Mouse (Mus musculus): ENCODE results near the gene Gm17655.
A peak's percentile ranks its signal among the peaks of the same experiment; 100 is the strongest.
"Not testable (repeated sequence)": the region's sequence is repeated elsewhere in the genome, so short reads cannot be mapped to it uniquely, and the experiment has no call there.

The Gm17655 gene

GRCm38 (mm10) chr5:110072413-110072812 is at the start of gene Gm17655:
Gene Gm17655 (minus strand): TSS chr5:110072513.
- not testable (repeated sequence) for DNase-seq (ENCODE audit: low spot score)

GRCm38 (mm10) chr5:110109991-110110441 is 37.7 kb upstream of the Gm17655 start, which contains the start of gene Zfp605:
Gene Zfp605 (plus strand): TSS chr5:110110092.
- DNase-seq (ENCODE audit: low spot score) = peak; percentile 89

GRCm38 (mm10) chr5:110108305-110108628 is 36.0 kb upstream of the Gm17655 start:
- peak; percentile 98 for DNase-seq (ENCODE audit: low spot score)

GRCm38 (mm10) chr5:110107581-110108304 is 35.4 kb upstream of the Gm17655 start, which contains the start of gene Gtpbp6:
Gene Gtpbp6 (minus strand): TSS chr5:110108197.
- peak; percentile 95 for DNase-seq (ENCODE audit: low spot score)

- no peak for DNase-seq (ENCODE audit: low spot score)
These were observed 34.7 kb upstream of the Gm17655 start for GRCm38 (mm10) chr5:110106901-110107564.

- no peak for DNase-seq (ENCODE audit: low spot score)
These were observed 34.0 kb upstream of the Gm17655 start for GRCm38 (mm10) chr5:110106140-110106871.

GRCm38 (mm10) chr5:110104616-110105380 is 32.5 kb upstream of the Gm17655 start:
- DNase-seq (ENCODE audit: low spot score) = no peak

GRCm38 (mm10) chr5:110103901-110104615 is 31.7 kb upstream of the Gm17655 start:
- no peak for DNase-seq (ENCODE audit: low spot score)

GRCm38 (mm10) chr5:110102853-110103625 is 30.7 kb upstream of the Gm17655 start:
- no peak for DNase-seq (ENCODE audit: low spot score)

GRCm38 (mm10) chr5:110102429-110102828 is 30.1 kb upstream of the Gm17655 start:
- no peak for DNase-seq (ENCODE audit: low spot score)

- no peak for DNase-seq (ENCODE audit: low spot score)
These were observed 29.5 kb upstream of the Gm17655 start for GRCm38 (mm10) chr5:110101716-110102347.

- DNase-seq (ENCODE audit: low spot score) = no peak
These were observed 28.8 kb upstream of the Gm17655 start for GRCm38 (mm10) chr5:110100921-110101631.

GRCm38 (mm10) chr5:110099656-110100580 is 27.6 kb upstream of the Gm17655 start, which contains the start of gene Plcxd1:
Gene Plcxd1 (plus strand): TSS chr5:110099969.
- DNase-seq (ENCODE audit: low spot score) = no peak

- DNase-seq (ENCODE audit: low spot score) = no peak
These were observed 26.7 kb upstream of the Gm17655 start for GRCm38 (mm10) chr5:110098991-110099477.

GRCm38 (mm10) chr5:110094847-110095213 is 22.5 kb upstream of the Gm17655 start:
- no peak for DNase-seq (ENCODE audit: low spot score)

- peak; percentile 94 for DNase-seq (ENCODE audit: low spot score)
These were observed 21.9 kb upstream of the Gm17655 start, which contains the start of gene Gm35315 for GRCm38 (mm10) chr5:110094030-110094846. Gene Gm35315 (minus strand): TSS chr5:110094420.

GRCm38 (mm10) chr5:110091546-110091945 is 19.2 kb upstream of the Gm17655 start:
- DNase-seq (ENCODE audit: low spot score) = no peak

Measured in lung, postnatal 25 days (tissue).